Mouse (Mus musculus) hindbrain, embryonic 13.5 days (tissue): Measurements from ENCODE around the gene Plch2. TPM values are rescaled to one million over a fixed set of nuclear protein-coding genes. Genes with fewer than 3 reads are reported as not detected.

Experiments used
- polyA plus RNA-seq: library from polyadenylated mRNA; unstranded; fragments of >200 nt; fragmentation: Nextera tagmentation; extraction: Ambion mirVana; gene quantifications from 2 replicates; pipeline ENCODE4 v1.2.1, GENCODE M21; 2015

The Plch2 gene
- polyA plus RNA-seq, 1 experiment from 2014 or later: 8.4 TPM

Other genes with a start within 250 kb of the Plch2 start
- 0.56 and 0.57 TPM in 2 replicates for gene Ttc34, start 219.3 kb downstream of the Plch2 start, polyA plus RNA-seq
- gene Mmel1, start 187.2 kb downstream of the Plch2 start, polyA plus RNA-seq: 0.13 and 0.25 TPM in 2 replicates
- gene Fam213b, start 157.6 kb downstream of the Plch2 start, polyA plus RNA-seq: 44.1 and 48.8 TPM in 2 replicates
- gene Tnfrsf14, start 128.2 kb downstream of the Plch2 start, polyA plus RNA-seq: 0.22 and 0.25 TPM in 2 replicates
- gene Hes5, start 95.9 kb downstream of the Plch2 start, polyA plus RNA-seq: 154 and 185 TPM in 2 replicates
- 37.4 and 38.1 TPM in 2 replicates for gene Pank4, start 92.7 kb downstream of the Plch2 start, polyA plus RNA-seq
- 18.6 and 24.2 TPM in 2 replicates for gene Pex10, start 10.2 kb upstream of the Plch2 start, polyA plus RNA-seq
- 123 and 132 TPM in 2 replicates for gene Rer1, start 29.6 kb upstream of the Plch2 start, polyA plus RNA-seq
- gene Morn1, start 29.8 kb upstream of the Plch2 start, polyA plus RNA-seq: 7.1 and 8.0 TPM in 2 replicates
- 10.3 and 10.4 TPM in 2 replicates for gene Ski, start 165.8 kb upstream of the Plch2 start, polyA plus RNA-seq
- 78.8 and 84.8 TPM in 2 replicates for gene Faap20, start 193.0 kb upstream of the Plch2 start, polyA plus RNA-seq